Mouse (Mus musculus): Measurements from ENCODE around the gene Mob3a. TPM values are rescaled to one million over a fixed set of nuclear protein-coding genes. Genes with fewer than 3 reads are reported as not detected.

The Mob3a gene
- total and polyA plus RNA-seq, 3 experiments = 7.4 to 13.6 (median 7.6) TPM

- Histone ChIP-seq H3K9ac (ENCODE audit: low read depth, low read length) (no peak overlapping the region), H3K36me3 (ENCODE audit: control insufficient read depth, insufficient read depth, low read length) (no peaks in the 10 kb centered on the region; the same call in 1 of the 2 replicates), H3K27ac (no peak overlapping the region), H3K79me2 (replicated peaks; ENCODE audit: control insufficient read depth, insufficient read depth, low read length) (no peaks in the 10 kb centered on the region), H3K4me1 (ENCODE audit: control insufficient read depth, insufficient read depth, low read length) (peaks cover 9% of the 10 kb centered on the region), H3K4me3 (no peak overlapping the region), H3K27me3 (ENCODE audit: control insufficient read depth, insufficient read depth, low read length) (no peaks in the 10 kb centered on the region)
- no peak for TF ChIP-seq POLR2A (IDR thresholded peaks at IDR 0.05; ENCODE audit: insufficient read depth, low read depth, low read length)
- TF ChIP-seq CTCF (IDR thresholded peaks at IDR 0.05) = no peak
- TF ChIP-seq EP300 (IDR thresholded peaks at IDR 0.05; ENCODE audit: insufficient read depth, low read depth, low read length) = no peak
- 84% methylated on average over 9 of the region's 9 CpGs for WGBS
- intact Hi-C loops (cut with DNase I) = loop anchor here (2.0 kb wide), 1 partner anchor 17 kb away; no protein-coding TSS in a partner anchor
- no peak for DNase-seq
These were observed 4.0 kb downstream of the Mob3a start for GRCm38 (mm10) chr10:80697812-80698211.

- no peak overlapping the region for H3K27ac ChIP-seq
- no peaks in the 10 kb centered on the region; the same call in 1 of the 2 replicates for H3K36me3 ChIP-seq (ENCODE audit: control insufficient read depth, insufficient read depth, low read length)
- no peaks in the 10 kb centered on the region for H3K27me3 ChIP-seq (ENCODE audit: control insufficient read depth, insufficient read depth, low read length)
- TF ChIP-seq POLR2A (IDR thresholded peaks at IDR 0.05; ENCODE audit: insufficient read depth, low read depth, low read length) (no peak), EP300 (IDR thresholded peaks at IDR 0.05; ENCODE audit: insufficient read depth, low read depth, low read length) (no peak), CTCF (IDR thresholded peaks at IDR 0.05) (no peak)
- no peak overlapping the region for H3K4me3 ChIP-seq
- no peak overlapping the region for H3K9ac ChIP-seq (ENCODE audit: low read depth, low read length)
- intact Hi-C loops (cut with DNase I) = no loop called here
- WGBS = 92% methylated on average over 8 of the region's 8 CpGs
- H3K4me1 ChIP-seq (ENCODE audit: control insufficient read depth, insufficient read depth, low read length) = peaks cover 9% of the 10 kb centered on the region
- no peak for DNase-seq
- H3K79me2 ChIP-seq (replicated peaks; ENCODE audit: control insufficient read depth, insufficient read depth, low read length) = no peaks in the 10 kb centered on the region
These were observed 4.4 kb downstream of the Mob3a start for GRCm38 (mm10) chr10:80697393-80697787.

DNA sequence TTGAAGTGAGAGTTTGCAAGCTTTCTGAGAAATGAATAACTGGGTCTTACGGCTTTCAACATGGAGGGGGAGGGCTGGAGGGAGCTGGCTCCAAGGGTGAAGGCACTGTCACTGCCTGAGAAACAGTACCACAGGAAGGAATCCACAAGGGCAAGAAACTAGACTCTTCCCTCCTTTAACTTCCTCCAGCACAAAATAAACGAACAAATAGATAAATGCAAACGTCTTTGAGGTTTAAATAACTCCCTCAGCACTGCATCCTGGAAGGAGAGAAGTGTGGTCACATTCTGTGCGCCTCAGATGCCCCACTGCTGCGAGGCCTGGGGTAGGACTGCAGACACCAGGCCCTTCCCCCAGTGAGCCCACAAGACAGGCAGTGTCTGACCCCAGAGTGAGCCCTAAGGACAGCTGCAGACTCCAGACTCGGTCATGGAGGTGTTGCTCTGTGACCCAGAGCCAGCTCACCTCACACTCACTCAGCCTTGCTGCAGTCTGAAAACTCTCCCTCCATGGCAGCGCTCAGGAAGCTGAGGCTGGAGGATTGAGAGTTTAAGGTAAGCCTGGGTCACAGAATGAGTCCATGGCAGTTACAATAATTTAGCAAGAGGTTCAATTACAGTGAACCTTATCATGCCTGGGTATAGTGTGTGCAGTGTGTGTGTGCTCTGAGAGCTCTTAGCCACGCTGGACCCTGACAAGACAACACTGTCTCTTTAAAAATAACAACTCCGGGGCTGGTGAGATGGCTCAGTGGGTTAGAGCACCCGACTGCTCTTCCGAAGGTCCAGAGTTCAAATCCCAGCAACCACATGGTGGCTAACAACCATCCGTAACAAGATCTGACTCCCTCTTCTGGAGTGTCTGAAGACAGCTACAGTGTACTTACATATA, 5.0 kb downstream of the Mob3a start:
- Histone ChIP-seq H3K36me3 (ENCODE audit: control insufficient read depth, insufficient read depth, low read length) (no peaks in the 10 kb centered on the region; the same call in 1 of the 2 replicates), H3K79me2 (replicated peaks; ENCODE audit: control insufficient read depth, insufficient read depth, low read length) (no peaks in the 10 kb centered on the region), H3K27me3 (ENCODE audit: control insufficient read depth, insufficient read depth, low read length) (no peaks in the 10 kb centered on the region), H3K4me1 (ENCODE audit: control insufficient read depth, insufficient read depth, low read length) (peaks cover 9% of the 10 kb centered on the region), H3K27ac (peak overlapping the region; percentile 75), H3K9ac (ENCODE audit: low read depth, low read length) (no peak overlapping the region), H3K4me3 (no peak overlapping the region)
- no peak for TF ChIP-seq EP300 (IDR thresholded peaks at IDR 0.05; ENCODE audit: insufficient read depth, low read depth, low read length)
- TF ChIP-seq POLR2A (IDR thresholded peaks at IDR 0.05; ENCODE audit: insufficient read depth, low read depth, low read length) = no peak
- TF ChIP-seq CTCF (IDR thresholded peaks at IDR 0.05) = no peak
- intact Hi-C loops (cut with DNase I) = no loop called here
- WGBS = 63% methylated on average over 12 of the region's 12 CpGs
- no peak for DNase-seq

GRCm38 (mm10) chr10:80695801-80696501, 5.8 kb downstream of the Mob3a start:
- no peaks in the 10 kb centered on the region; the same call in 1 of the 2 replicates for H3K36me3 ChIP-seq (ENCODE audit: control insufficient read depth, insufficient read depth, low read length)
- H3K79me2 ChIP-seq (replicated peaks; ENCODE audit: control insufficient read depth, insufficient read depth, low read length) = no peaks in the 10 kb centered on the region
- peak overlapping the region; percentile 75 for H3K27ac ChIP-seq
- 44% methylated on average over 10 of the region's 10 CpGs for WGBS
- peaks cover 9% of the 10 kb centered on the region for H3K4me1 ChIP-seq (ENCODE audit: control insufficient read depth, insufficient read depth, low read length)
- no peak for DNase-seq
- H3K27me3 ChIP-seq (ENCODE audit: control insufficient read depth, insufficient read depth, low read length) = no peaks in the 10 kb centered on the region
- intact Hi-C loops (cut with DNase I) = no loop called here
- TF ChIP-seq EP300 (IDR thresholded peaks at IDR 0.05; ENCODE audit: insufficient read depth, low read depth, low read length) (no peak), CTCF (IDR thresholded peaks at IDR 0.05) (no peak), POLR2A (IDR thresholded peaks at IDR 0.05; ENCODE audit: insufficient read depth, low read depth, low read length) (no peak)
- no peak overlapping the region for H3K9ac ChIP-seq (ENCODE audit: low read depth, low read length)
- H3K4me3 ChIP-seq = no peak overlapping the region

DNA sequence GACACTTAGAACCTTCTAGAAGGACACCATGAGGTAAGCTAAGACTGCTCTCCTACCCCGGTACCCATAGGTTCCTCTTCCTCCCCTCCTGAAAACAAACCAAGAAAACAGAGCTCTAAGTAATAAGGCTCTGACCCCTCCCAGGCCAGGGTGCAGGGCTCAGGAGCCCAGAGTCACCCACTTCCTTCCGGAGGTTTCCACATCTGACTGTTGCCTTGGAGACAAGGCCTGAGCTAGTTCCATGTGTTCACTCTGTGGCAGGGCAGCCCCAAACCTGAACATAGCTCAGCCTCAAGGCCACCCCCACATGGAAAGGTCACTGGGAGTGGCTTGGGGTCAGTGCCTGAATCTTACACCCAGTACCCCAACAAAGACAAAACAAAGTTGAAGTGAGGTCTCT, 6.6 kb downstream of the Mob3a start:
- H3K36me3 ChIP-seq (ENCODE audit: control insufficient read depth, insufficient read depth, low read length) = no peaks in the 10 kb centered on the region; the same call in 1 of the 2 replicates
- H3K9ac ChIP-seq (ENCODE audit: low read depth, low read length) = no peak overlapping the region; the same call in 1 of the 2 replicates
- DNase-seq = peak; percentile 56 to 85
- peak overlapping the region; percentile 75 for H3K27ac ChIP-seq
- 37% methylated on average over 2 of the region's 2 CpGs for WGBS
- intact Hi-C loops (cut with DNase I) = no loop called here
- TF ChIP-seq CTCF (IDR thresholded peaks at IDR 0.05) (no peak), EP300 (IDR thresholded peaks at IDR 0.05; ENCODE audit: insufficient read depth, low read depth, low read length) (0 out of 2 replicates have a peak, but pooled peaks have one; percentile 59)
- no peaks in the 10 kb centered on the region for H3K79me2 ChIP-seq (replicated peaks; ENCODE audit: control insufficient read depth, insufficient read depth, low read length)
- peaks cover 9% of the 10 kb centered on the region for H3K4me1 ChIP-seq (ENCODE audit: control insufficient read depth, insufficient read depth, low read length)
- no peaks in the 10 kb centered on the region for H3K27me3 ChIP-seq (ENCODE audit: control insufficient read depth, insufficient read depth, low read length)
- no peak overlapping the region for H3K4me3 ChIP-seq
